Mouse (Mus musculus): Measurements from ENCODE around the gene Gm20388.

- TF ChIP-seq CTCF (IDR thresholded peaks at IDR 0.05; ENCODE audit: low read depth) (no peak), EP300 (IDR thresholded peaks at IDR 0.05; ENCODE audit: low read depth) (no peak)
Measured at GRCm38 (mm10) chr8:121273195-121273594, 1362.6 kb downstream of the Gm20388 start.

Data from liver, embryonic 14.5 days (tissue).